Mouse (Mus musculus): Measurements from ENCODE around the gene Lrsam1.

- no peak for TF ChIP-seq CTCF (IDR thresholded peaks at IDR 0.05; ENCODE audit: control insufficient read depth, insufficient read depth, low read length)
- no peak for TF ChIP-seq POLR2A (IDR thresholded peaks at IDR 0.05; ENCODE audit: borderline replicate concordance, control insufficient read depth, low read depth, low read length)
Measured at GRCm38 (mm10) chr2:32965511-32966183, 4.2 kb upstream of the Lrsam1 start.
